In the genomic region with DNA sequence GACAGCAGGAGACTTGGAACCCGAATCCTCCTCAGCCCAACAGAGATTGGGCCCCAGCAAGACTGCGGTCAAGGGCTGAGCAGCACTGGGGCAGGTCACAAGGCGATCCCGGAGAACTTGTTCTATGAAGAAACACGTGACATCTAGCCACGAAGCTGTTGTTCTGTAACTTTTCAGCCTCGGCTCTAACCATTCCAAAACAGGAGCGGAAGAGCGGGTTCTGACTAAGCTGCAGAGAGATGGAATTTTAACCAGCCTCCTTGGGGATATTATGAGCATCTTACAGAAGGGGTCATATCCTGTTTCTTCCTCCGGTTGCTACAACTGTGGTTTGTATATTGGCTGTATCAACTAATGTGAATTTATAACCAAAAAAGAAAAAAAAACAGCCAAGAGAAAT, we compare ENCODE assay signal across 10 mouse cellular contexts. TPM values are rescaled to one million over a fixed set of nuclear protein-coding genes. Genes with fewer than 3 reads are reported as not detected.
DNase-seq lines count a peak whose midpoint lies in the region; ATAC-seq and TF ChIP-seq lines count a peak whose summit lies in the region.
"Had no signal": no experiment of that assay in that cellular context is flagged by ENCODE, and none has a peak within 500 bp of the region (broad histone marks: within the 10 kb centered on the region; RNA-seq: fewer than 3 reads in every experiment).

No protein-coding gene starts in this region.

- WGBS in hindbrain, embryonic 15.5 days = 60% methylated on average over 10 of the region's 10 CpGs
- whole genome bisulfite sequencing in hindbrain, postnatal 0 days = 44% methylated on average over 10 of the region's 10 CpGs
- 63% methylated on average over 10 of the region's 10 CpGs for WGBS in heart, embryonic 14.5 days
- WGBS in limb, embryonic 13.5 days = 27% methylated on average over 10 of the region's 10 CpGs

- ATAC-seq in hindbrain, embryonic 15.5 days (ENCODE audit: low FRiP score, low read depth) = no peak
- ATAC-seq in hindbrain, postnatal 0 days = no peak
- no peak for ATAC-seq in heart, embryonic 14.5 days (ENCODE audit: insufficient number of reproducible peaks, insufficient read depth, low FRiP score, low read depth)
- ATAC-seq in limb, embryonic 13.5 days (ENCODE audit: low FRiP score, low read depth) = peak; percentile 69

- H3K9ac ChIP-seq in hindbrain, embryonic 15.5 days = no peak overlapping the region
- no peak overlapping the region for H3K9ac ChIP-seq in hindbrain, postnatal 0 days (replicated peaks; ENCODE audit: low read length)
- H3K9ac ChIP-seq in heart, embryonic 14.5 days (ENCODE audit: low read length) = no peak overlapping the region
- H3K9ac ChIP-seq in limb, embryonic 13.5 days = 0 out of 2 replicates have a peak overlapping the region, but pooled peaks have one; percentile 45

- H3K27me3 ChIP-seq in hindbrain, embryonic 15.5 days = no peaks in the 10 kb centered on the region
- H3K27me3 ChIP-seq in hindbrain, postnatal 0 days (ENCODE audit: insufficient read depth, low read length) = no peaks in the 10 kb centered on the region
- no peaks in the 10 kb centered on the region for H3K27me3 ChIP-seq in heart, embryonic 14.5 days (ENCODE audit: control insufficient read depth, insufficient read depth, low read length)
- no peaks in the 10 kb centered on the region for H3K27me3 ChIP-seq in limb, embryonic 13.5 days

- H3K4me2 ChIP-seq in hindbrain, embryonic 15.5 days = 0 out of 2 replicates have a peak overlapping the region, but pooled peaks have one; percentile 18
- H3K4me2 ChIP-seq in hindbrain, postnatal 0 days (ENCODE audit: low read depth, low read length) = no peak overlapping the region
- peak overlapping the region; percentile 13; the same call in 1 of the 2 replicates for H3K4me2 ChIP-seq in heart, embryonic 14.5 days (ENCODE audit: low read length)
- H3K4me2 ChIP-seq in limb, embryonic 13.5 days (replicated peaks) = peak overlapping the region; percentile 48

- no peaks in the 10 kb centered on the region for H3K36me3 ChIP-seq in hindbrain, embryonic 15.5 days
- no peaks in the 10 kb centered on the region for H3K36me3 ChIP-seq in hindbrain, postnatal 0 days (ENCODE audit: insufficient read depth, low read length)
- H3K36me3 ChIP-seq in heart, embryonic 14.5 days (ENCODE audit: control insufficient read depth, insufficient read depth, low read length) = no peaks in the 10 kb centered on the region
- H3K36me3 ChIP-seq in limb, embryonic 13.5 days = no peaks in the 10 kb centered on the region

- no peak for DNase-seq in hindbrain, postnatal 0 days (ENCODE audit: low spot score)
- peak; percentile 50 for DNase-seq in embryo, embryonic 10.5 days (ENCODE audit: low spot score)
- DNase-seq in spleen, adult 12 weeks (ENCODE audit: low spot score) = no peak
- no peak for DNase-seq in cerebellum, postnatal 36 days
- no peak for DNase-seq in cerebellum, adult 8-10 months

- TF ChIP-seq CTCF in hindbrain, postnatal 0 days (IDR thresholded peaks at IDR 0.05; ENCODE audit: low read depth) = no peak

- no peak overlapping the region for H3K27ac ChIP-seq in hindbrain, embryonic 15.5 days (replicated peaks)
- H3K27ac ChIP-seq in hindbrain, postnatal 0 days = no peak overlapping the region
- H3K27ac ChIP-seq in heart, embryonic 14.5 days (replicated peaks in 1 of 2; ENCODE audit: control insufficient read depth in 1 of 2, insufficient read depth in 1 of 2, low read depth in 2 of 2, low read length in 2 of 2) = no peak overlapping the region
- H3K27ac ChIP-seq in limb, embryonic 13.5 days = peak overlapping the region; percentile 77; the same call in 1 of the 2 replicates

- no peaks in the 10 kb centered on the region for H3K4me1 ChIP-seq in hindbrain, embryonic 15.5 days (replicated peaks)
- no peaks in the 10 kb centered on the region for H3K4me1 ChIP-seq in hindbrain, postnatal 0 days (ENCODE audit: insufficient read depth, low read length)
- no peaks in the 10 kb centered on the region for H3K4me1 ChIP-seq in heart, embryonic 14.5 days (ENCODE audit: control insufficient read depth in 2 of 2, insufficient read depth in 2 of 2, low read length in 2 of 2)
- peaks cover 15% of the 10 kb centered on the region; the same call in 1 of the 2 replicates for H3K4me1 ChIP-seq in limb, embryonic 13.5 days

- H3K9me3 ChIP-seq in hindbrain, embryonic 15.5 days = no peaks in the 10 kb centered on the region
- H3K9me3 ChIP-seq in hindbrain, postnatal 0 days (ENCODE audit: low read length) = no peaks in the 10 kb centered on the region
- H3K9me3 ChIP-seq in heart, embryonic 14.5 days (ENCODE audit: control insufficient read depth, low read length) = no peaks in the 10 kb centered on the region
- H3K9me3 ChIP-seq in limb, embryonic 13.5 days = no peaks in the 10 kb centered on the region

- no peak overlapping the region for H3K4me3 ChIP-seq in hindbrain, embryonic 15.5 days
- H3K4me3 ChIP-seq in hindbrain, postnatal 0 days (ENCODE audit: low read length) = no peak overlapping the region
- H3K4me3 ChIP-seq in heart, embryonic 14.5 days (ENCODE audit: control insufficient read depth in 1 of 2, insufficient read depth in 1 of 2, low read depth in 1 of 2, low read length in 2 of 2) = no peak overlapping the region
- no peak overlapping the region for H3K4me3 ChIP-seq in limb, embryonic 13.5 days

RNA-seq across cellular contexts. Expression of a gene that starts 38.4 kb away (rescaled TPM):
- polyA plus RNA-seq in hindbrain, embryonic 15.5 days (2015; fragmentation: Nextera tagmentation; extraction: Ambion mirVana) = 0.12 TPM in 1 of 2 replicates, not detected in the other
- total RNA-seq in hindbrain, postnatal 0 days (2014; rRNA removed) = 0.25 and 0.89 TPM in 2 replicates
- polyA plus RNA-seq in hindbrain, postnatal 0 days (2015; fragmentation: Nextera tagmentation; extraction: Ambion mirVana) = 0.10 TPM in 1 of 2 replicates, not detected in the other
- not detected in 2 replicates for polyA plus RNA-seq in heart, embryonic 14.5 days (2014; fragmentation: Nextera tagmentation; extraction: Ambion mirVana)
- not detected in 2 replicates for polyA plus RNA-seq in limb, embryonic 13.5 days (2015; fragmentation: Nextera tagmentation; extraction: Ambion mirVana)
- total RNA-seq: ES-E14; gastrocnemius, adult 8-10 months had no signal
